Comparison of ENCODE assay signal across 9 mouse cellular contexts in genomic region chr1:178241884-178242508, GRCm38 (mm10). TPM values are rescaled to one million over a fixed set of nuclear protein-coding genes. Genes with fewer than 3 reads are reported as not detected.
DNase-seq lines count a peak whose midpoint lies in the region; ATAC-seq and TF ChIP-seq lines count a peak whose summit lies in the region.
"Had no signal": no experiment of that assay in that cellular context is flagged by ENCODE, and none has a peak within 500 bp of the region (broad histone marks: within the 10 kb centered on the region; RNA-seq: fewer than 3 reads in every experiment).

No protein-coding gene starts in this region.

- H3K36me3 ChIP-seq in lung, embryonic 14.5 days (ENCODE audit: insufficient read depth): peaks cover 14% of the 10 kb centered on the region; the same call in 1 of the 2 replicates
- H3K36me3 ChIP-seq in E14TG2a.4 (ENCODE audit: insufficient read depth, low read length): 0 out of 2 replicates have a peak, but pooled peaks cover 3% of the 10 kb centered on the region

- no peaks in the 10 kb centered on the region for H3K4me1 ChIP-seq in lung, embryonic 14.5 days (ENCODE audit: insufficient read depth)
- H3K4me1 ChIP-seq in E14TG2a.4 (replicated peaks; ENCODE audit: low read depth, low read length): no peaks in the 10 kb centered on the region

- no peak overlapping the region for H3K4me2 ChIP-seq in lung, embryonic 14.5 days

- no peak overlapping the region for H3K4me3 ChIP-seq in lung, embryonic 14.5 days (ENCODE audit: low read depth, low read length)
- no peak overlapping the region for H3K4me3 ChIP-seq in E14TG2a.4 (replicated peaks; ENCODE audit: low read length)

- TF ChIP-seq CTCF in lung, embryonic 14.5 days (IDR thresholded peaks at IDR 0.05; ENCODE audit: low read depth): peak; percentile 61
- peak; percentile 53 for TF ChIP-seq CTCF in E14TG2a.4 (conservative IDR thresholded peaks at IDR 0.05; ENCODE audit: low read length)

- 90% methylated on average over 1 of the region's 1 CpGs for WGBS in lung, embryonic 14.5 days

- no peak for ATAC-seq in lung, embryonic 14.5 days (ENCODE audit: insufficient read depth)

- H3K27me3 ChIP-seq in lung, embryonic 14.5 days (ENCODE audit: insufficient read depth, low read length): no peaks in the 10 kb centered on the region
- no peaks in the 10 kb centered on the region for H3K27me3 ChIP-seq in E14TG2a.4 (ENCODE audit: insufficient read depth, low read length)

- no peaks in the 10 kb centered on the region for H3K9me3 ChIP-seq in lung, embryonic 14.5 days (ENCODE audit: low read depth, low read length)
- H3K9me3 ChIP-seq in E14TG2a.4 (ENCODE audit: low read length): no peaks in the 10 kb centered on the region

- peak; percentile 36 for DNase-seq in lung, embryonic 14.5 days
- DNase-seq in lung, postnatal 10 days: no peak
- DNase-seq in c-Kit-positive CD71-positive TER-119-negative erythroid progenitor cells, embryonic 14.5 days (ENCODE audit: low read depth): peak; percentile 20
- peak; percentile 6 for DNase-seq in retina, embryonic 14.5 days (ENCODE audit: low spot score)
- DNase-seq in frontal cortex, postnatal 14 days (ENCODE audit: low spot score in 2 of 2): no peak
- DNase-seq in cerebellum, adult 11-12 months: no peak
- no peak for DNase-seq in embryo, embryonic 11 days
- DNase-seq: cerebellum, adult 11 months had no signal

- no peak overlapping the region for H3K9ac ChIP-seq in lung, embryonic 14.5 days

- no peak overlapping the region for H3K27ac ChIP-seq in lung, embryonic 14.5 days (ENCODE audit: low read depth)

RNA-seq across cellular contexts. Expression of gene Desi2, which starts 54.8 kb away (rescaled TPM):
- polyA plus RNA-seq in lung, embryonic 14.5 days (2014; fragmentation: Nextera tagmentation; extraction: Ambion mirVana): 24.7 and 26.1 TPM in 2 replicates

Comparison
In these comparisons a context has a peak if more than half of its experiments do, and no peak if none do; other contexts are left out.
1. DNase-seq: peak in lung, embryonic 14.5 days (single experiment), c-Kit-positive CD71-positive TER-119-negative erythroid progenitor cells, embryonic 14.5 days (single experiment) and retina, embryonic 14.5 days (single experiment); none in lung, postnatal 10 days (single experiment), frontal cortex, postnatal 14 days (0 of 2), cerebellum, adult 11-12 months (single experiment) and embryo, embryonic 11 days (single experiment).